Comparison of ENCODE assay signal across 10 mouse cellular contexts in genomic region chr11:67861399-67861838, GRCm38 (mm10).
DNase-seq lines count a peak whose midpoint lies in the region; ATAC-seq and TF ChIP-seq lines count a peak whose summit lies in the region.
"Had no signal": no experiment of that assay in that cellular context is flagged by ENCODE, and none has a peak within 500 bp of the region (broad histone marks: within the 10 kb centered on the region; RNA-seq: fewer than 3 reads in every experiment).

No protein-coding gene starts in this region.

- peak overlapping the region; percentile 15 for H3K4me3 ChIP-seq in megakaryocyte, embryonic 14.5 days (replicated peaks)
- no peak overlapping the region for H3K4me3 ChIP-seq in intestine, postnatal 0 days (ENCODE audit: low read depth, low read length)
- no peak overlapping the region for H3K4me3 ChIP-seq in small intestine, adult 2 months (ENCODE audit: low read depth, low read length)

- peak overlapping the region; percentile 45; the same call in 1 of the 2 replicates for H3K4me2 ChIP-seq in intestine, postnatal 0 days (replicated peaks; ENCODE audit: low read depth)

- 13% methylated on average over 7 of the region's 7 CpGs for WGBS in intestine, postnatal 0 days
- WGBS in small intestine, adult 2 months, result 21% methylated on average over 7 of the region's 7 CpGs

- TF ChIP-seq CTCF in intestine, postnatal 0 days (IDR thresholded peaks at IDR 0.05; ENCODE audit: low read depth), result no peak
- TF ChIP-seq CTCF in small intestine, adult 2 months (IDR thresholded peaks at IDR 0.05; ENCODE audit: extremely low read depth, insufficient read length, insufficient replicate concordance, low read depth, low read length), result no peak

- peaks cover 5% of the 10 kb centered on the region; the same call in 1 of the 2 replicates for H3K4me1 ChIP-seq in megakaryocyte, embryonic 14.5 days
- peaks cover 14% of the 10 kb centered on the region; the same call in 1 of the 2 replicates for H3K4me1 ChIP-seq in intestine, postnatal 0 days (replicated peaks; ENCODE audit: control insufficient read depth, insufficient read depth, low read length)
- peaks cover 17% of the 10 kb centered on the region; the same call in 1 of the 2 replicates for H3K4me1 ChIP-seq in small intestine, adult 2 months (ENCODE audit: control insufficient read depth, insufficient read depth, insufficient read length, low read length)

- no peak overlapping the region for H3K9ac ChIP-seq in intestine, postnatal 0 days (ENCODE audit: low read depth, low read length)

- no peak for TF ChIP-seq POLR2A in small intestine, adult 2 months (IDR thresholded peaks at IDR 0.05; ENCODE audit: low read depth, low read length)

- intact Hi-C loops in left cerebral cortex, postnatal 36 days (cut with DNase I), result no loop called here

- peak; percentile 49 for DNase-seq in embryo, embryonic 10.5 days (ENCODE audit: low spot score)
- DNase-seq in left cerebral cortex, postnatal 36 days (ENCODE audit: low spot score in 2 of 2), result no peak
- DNase-seq in gastrocnemius, postnatal 10 days, result no peak
- no peak for DNase-seq in thymus, postnatal 0 days (ENCODE audit: low spot score)
- DNase-seq: adrenal gland, adult 8-10 months; thymus, adult 2 months had no signal

- peak overlapping the region; percentile 52 for H3K27ac ChIP-seq in intestine, postnatal 0 days (ENCODE audit: low read depth, low read length)
- peak overlapping the region; percentile 43 for H3K27ac ChIP-seq in small intestine, adult 2 months (ENCODE audit: insufficient read depth, low read depth, low read length)

- H3K36me3 ChIP-seq in megakaryocyte, embryonic 14.5 days (replicated peaks; ENCODE audit: low read length), result no peaks in the 10 kb centered on the region
- H3K36me3 ChIP-seq in intestine, postnatal 0 days (ENCODE audit: control insufficient read depth, insufficient read depth), result 0 out of 2 replicates have a peak, but pooled peaks cover 3% of the 10 kb centered on the region
- peaks cover 6% of the 10 kb centered on the region for H3K36me3 ChIP-seq in small intestine, adult 2 months (ENCODE audit: control insufficient read depth, insufficient read depth, low read length)

- peaks cover 22% of the 10 kb centered on the region for H3K27me3 ChIP-seq in megakaryocyte, embryonic 14.5 days (replicated peaks)
- no peaks in the 10 kb centered on the region for H3K27me3 ChIP-seq in intestine, postnatal 0 days (replicated peaks; ENCODE audit: control insufficient read depth, insufficient read depth, low read length)
- H3K27me3 ChIP-seq in small intestine, adult 2 months (ENCODE audit: control insufficient read depth, insufficient read depth, low read length), result no peaks in the 10 kb centered on the region

- peaks cover 4% of the 10 kb centered on the region; the same call in 1 of the 2 replicates for H3K9me3 ChIP-seq in megakaryocyte, embryonic 14.5 days
- H3K9me3 ChIP-seq in intestine, postnatal 0 days (ENCODE audit: control insufficient read depth), result no peaks in the 10 kb centered on the region

- ATAC-seq in megakaryocyte, adult 5-6 weeks (ENCODE audit: poor library complexity, severe bottlenecking), result no peak
- no peak for ATAC-seq in intestine, postnatal 0 days
